Mouse (Mus musculus): ENCODE results near the gene 1810037I17Rik.

DNA sequence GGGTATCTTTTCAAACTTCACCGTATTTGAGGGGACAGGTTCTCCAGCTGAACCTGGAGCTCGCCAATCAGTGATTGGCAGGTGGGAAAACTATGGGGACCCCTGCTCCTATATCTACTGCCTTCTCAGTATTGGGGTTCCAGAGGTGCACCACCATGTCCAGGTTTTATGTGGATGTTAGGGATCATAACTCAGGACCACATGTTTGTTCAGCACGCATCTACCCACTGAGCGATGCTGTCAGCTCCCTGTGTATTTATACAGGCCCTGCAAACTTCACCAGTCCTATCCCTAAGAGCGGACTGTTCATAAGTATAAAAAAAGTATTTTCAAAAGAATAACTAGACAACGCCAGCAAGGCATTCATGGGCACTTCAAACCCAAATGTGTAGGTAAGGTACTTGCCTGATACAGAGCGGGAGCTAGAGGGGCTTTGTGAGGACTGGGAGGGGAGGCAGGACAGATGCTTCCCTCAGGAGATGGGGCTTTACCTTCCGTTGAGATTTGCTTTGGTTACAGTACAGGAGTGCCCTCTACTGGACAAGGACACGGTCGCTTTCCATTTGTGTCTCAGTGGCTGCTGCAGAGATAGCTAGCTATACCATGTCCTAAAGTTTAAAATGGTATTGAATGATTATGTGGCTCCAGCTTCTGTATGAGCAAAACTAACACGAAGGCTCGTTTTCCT, 20.1 kb upstream of the 1810037I17Rik start:
- TF ChIP-seq CTCF (conservative IDR thresholded peaks at IDR 0.05; ENCODE audit: low read length) (peak; percentile 49), POU5F1 (IDR thresholded peaks at IDR 0.05; ENCODE audit: borderline replicate concordance, low read length) (no peak)

Data from E14TG2a.4 (cell line).